Mouse (Mus musculus): ENCODE measurements around the gene Atg4c.

- no peak for TF ChIP-seq CTCF (IDR thresholded peaks at IDR 0.05; ENCODE audit: low read depth, low read length)
- TF ChIP-seq GATA1 (IDR thresholded peaks at IDR 0.05; ENCODE audit: borderline replicate concordance, low read length), result no peak
- TF ChIP-seq POLR2AphosphoS5 (IDR thresholded peaks at IDR 0.05; ENCODE audit: insufficient replicate concordance, low read depth, low read length), result no peak
- no peak for TF ChIP-seq TAL1 (conservative IDR thresholded peaks at IDR 0.05; ENCODE audit: low read depth, low read length)
These were observed 14.9 kb upstream of the Atg4c start for GRCm38 (mm10) chr4:99178851-99179250.
